Mouse (Mus musculus) left cerebral cortex, adult 2 months (tissue): ENCODE results near the gene Aftph. TPM values are rescaled to one million over a fixed set of nuclear protein-coding genes. Genes with fewer than 3 reads are reported as not detected.

ENCODE experiments used
- DNase-seq, 2 experiments: peaks; one replicate each; pipeline ENCODE4 v3.0.0; 2021 to 2022; ENCODE audit warnings: low spot score in 2 of 2, mixed read lengths in 1 of 2; ENCODE audit errors: extremely low spot score in 1 of 2
- H3K27ac ChIP-seq: fragments of 200-600 bp; 2 replicates; pipeline ENCODE4 v1.8.1; 2022
- H3K4me3 ChIP-seq: fragments of 200-600 bp; 2 replicates; pipeline ENCODE4 v1.8.1; 2022
- CTCF ChIP-seq: fragments of 200-600 bp; IDR thresholded peaks from 2 replicates; pipeline ENCODE4 v1.8.1; 2022; ENCODE audit warnings: antibody characterized with exemption, mild to moderate bottlenecking, moderate library complexity
- intact Hi-C: fragments of 180-260 bp; cut with DNase I; formaldehyde crosslinking; loops from one replicate; pipeline ENCODE4 v1.15.1; 2025
- total RNA-seq, 2 experiments: library from RNA; stranded (reverse); gene quantifications; 2 replicates each; pipeline ENCODE4 v1.2.3; 2021

Aftph gene
- total RNA-seq, 2 experiments from 2014 or later: 92.0 to 92.7 TPM

DNA sequence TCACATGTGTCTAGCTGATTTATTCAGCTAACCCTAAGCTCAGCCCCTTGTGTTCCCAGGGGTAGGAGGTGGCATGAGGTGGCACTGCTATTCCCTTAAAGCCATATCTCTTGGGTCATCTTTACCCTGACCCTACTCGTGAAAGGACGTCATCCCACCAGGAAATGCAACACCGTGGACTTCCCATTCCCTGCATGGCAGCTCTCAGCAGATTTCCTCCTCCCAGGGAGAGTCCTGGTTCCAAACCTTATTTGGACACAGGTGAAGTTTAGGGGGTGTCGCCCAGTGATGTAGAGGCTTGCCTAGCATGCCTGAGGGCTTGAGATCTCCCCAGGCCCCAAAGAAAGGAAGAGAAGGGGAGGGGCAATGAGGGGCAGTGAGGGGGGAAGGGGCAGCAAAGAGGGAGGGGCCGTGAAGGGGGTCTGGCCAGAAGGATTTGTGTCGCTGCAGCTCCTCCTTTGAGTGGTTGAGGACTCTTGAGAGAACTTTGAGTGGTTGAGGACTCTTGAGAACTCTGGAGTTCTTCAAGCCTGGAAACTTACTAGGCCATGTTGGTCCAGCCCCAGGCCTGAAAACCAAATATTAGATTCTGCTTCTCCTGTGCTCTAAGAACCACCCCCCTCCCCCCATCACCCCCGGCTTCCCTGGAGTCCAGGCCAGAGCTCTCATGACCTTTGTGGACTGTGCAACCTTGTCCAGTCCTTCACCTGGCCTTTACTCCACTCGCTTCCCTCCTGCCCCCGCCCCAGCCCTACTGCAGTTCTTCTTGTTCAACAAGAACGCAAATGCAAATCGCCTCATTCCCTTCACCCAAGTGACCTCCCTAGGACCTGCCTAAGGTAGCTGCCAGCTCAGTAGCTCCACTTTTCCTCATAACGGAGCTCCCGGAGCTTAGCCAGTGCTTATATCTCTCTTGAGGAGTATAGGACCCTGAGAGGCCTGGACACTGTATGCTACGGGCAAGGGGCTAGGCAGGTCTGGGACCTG lies 81.0 kb downstream of the Aftph start:
- no peak for TF ChIP-seq CTCF
- Histone ChIP-seq H3K27ac (no peak overlapping the region), H3K4me3 (no peak overlapping the region)
- intact Hi-C loops: no loop called here
- DNase-seq: no peak

DNA sequence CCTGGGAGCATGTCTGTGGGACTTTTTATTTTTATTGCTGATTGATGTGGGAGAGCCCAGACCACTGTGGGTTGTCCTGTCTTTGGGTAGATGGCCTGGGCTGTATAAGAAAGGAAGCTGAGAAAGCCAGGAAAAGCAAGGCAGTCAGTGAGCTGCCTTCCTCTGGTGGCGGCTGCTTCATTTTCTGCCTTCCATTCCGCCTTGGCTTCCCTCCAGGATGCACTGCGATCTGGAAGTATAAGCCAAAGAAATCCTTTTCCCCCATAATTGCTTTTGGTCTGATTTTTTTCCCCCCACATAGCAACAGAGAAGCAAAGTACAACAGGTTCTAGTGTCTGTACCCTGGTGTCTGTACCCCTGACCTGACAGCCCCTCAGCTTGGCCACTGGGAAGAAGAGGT lies 82.3 kb downstream of the Aftph start:
- intact Hi-C loops: no loop called here
- TF ChIP-seq CTCF: no peak; the same call in 1 of the 2 replicates
- no peak overlapping the region for H3K4me3 ChIP-seq
- H3K27ac ChIP-seq: no peak overlapping the region
- no peak for DNase-seq

DNA sequence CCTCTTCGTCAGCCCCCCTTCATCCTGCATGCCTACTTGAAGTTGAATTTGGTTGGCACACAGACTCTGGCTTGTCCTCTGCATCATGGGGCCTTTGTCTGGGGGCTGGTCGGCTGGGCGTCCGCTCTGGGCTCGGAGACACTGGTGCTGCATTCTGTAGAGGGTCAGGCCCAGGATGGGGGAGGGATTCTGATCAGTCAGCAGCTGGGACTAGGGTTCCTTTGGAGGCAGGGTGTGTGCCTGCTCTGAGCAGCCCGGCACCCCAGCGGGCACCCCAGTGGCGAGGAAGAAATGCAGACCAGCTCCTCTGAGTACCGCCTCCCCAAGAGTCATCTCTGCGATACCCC lies 84.7 kb downstream of the Aftph start:
- Histone ChIP-seq H3K27ac (no peak overlapping the region), H3K4me3 (no peak overlapping the region)
- intact Hi-C loops: no loop called here
- TF ChIP-seq CTCF: no peak
- DNase-seq: no peak

DNA sequence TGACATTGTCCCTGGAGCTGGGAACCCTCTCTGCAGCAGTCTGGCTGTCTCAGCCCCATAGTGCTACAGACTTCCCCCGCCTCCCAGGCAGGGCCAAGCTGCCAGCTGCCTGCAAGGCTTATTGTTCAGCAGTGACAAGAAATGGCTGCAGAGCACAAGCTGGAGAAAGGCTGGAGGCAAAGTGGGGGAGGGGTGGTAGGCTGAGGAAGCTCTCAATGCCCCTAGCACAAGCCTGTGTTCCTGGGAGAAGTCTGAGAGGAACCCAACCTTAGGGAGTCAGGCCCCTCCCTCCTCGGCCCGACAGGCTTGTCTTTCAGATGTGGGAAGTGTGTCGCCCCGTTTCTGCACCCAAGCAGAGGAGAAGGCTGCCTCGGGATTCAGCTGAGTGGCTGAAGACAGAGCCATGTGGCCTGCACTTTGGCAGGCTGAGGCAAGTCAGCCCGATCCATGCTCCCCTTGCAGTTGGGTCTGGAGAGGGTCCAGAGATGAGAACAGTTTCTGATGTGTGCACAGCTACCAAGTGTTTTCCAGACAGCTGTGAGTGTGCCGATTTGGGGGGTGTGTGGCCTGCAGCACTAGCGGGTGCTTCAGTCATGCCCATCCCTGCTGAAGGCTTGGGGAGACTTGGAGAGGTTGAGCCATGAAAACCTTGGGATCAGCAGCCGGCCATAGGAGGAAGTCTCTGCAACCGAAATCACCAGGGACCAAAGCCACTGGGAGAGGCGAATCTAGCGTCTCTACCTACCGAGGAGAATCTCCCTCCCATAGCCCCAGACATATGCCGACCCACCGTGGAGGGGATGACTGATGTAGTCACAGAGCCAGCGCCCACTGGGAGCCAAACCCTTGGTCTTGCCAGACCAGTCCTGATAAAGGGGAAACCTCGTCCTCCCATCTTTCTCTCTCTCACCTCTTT lies 85.3 kb downstream of the Aftph start:
- Histone ChIP-seq H3K4me3 (peak overlapping the region; percentile 19; the same call in 1 of the 2 replicates), H3K27ac (peak overlapping the region; percentile 58)
- no peak for TF ChIP-seq CTCF
- peak; percentile 38 to 63 for DNase-seq
- intact Hi-C loops: no loop called here

DNA sequence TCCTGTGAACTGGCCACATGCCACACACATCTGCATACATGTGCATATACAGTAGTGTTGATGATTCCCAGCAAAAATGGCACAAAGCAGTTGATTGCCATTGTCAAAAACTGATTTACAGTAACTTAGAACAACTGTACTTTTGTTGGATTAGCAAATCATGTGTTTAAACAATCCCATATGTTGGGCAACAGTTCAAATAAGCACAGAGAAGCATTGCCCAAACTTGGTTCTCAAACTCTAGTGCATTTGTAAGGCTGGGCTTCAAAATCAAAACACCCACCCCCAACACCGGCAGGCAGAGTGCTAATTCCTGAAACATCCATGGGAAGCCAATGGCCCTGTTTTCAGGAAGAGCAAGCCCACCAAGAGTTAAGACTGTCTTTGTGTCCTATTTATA lies 90.2 kb downstream of the Aftph start:
- no peak for DNase-seq
- intact Hi-C loops: no loop called here
- Histone ChIP-seq H3K27ac (no peak overlapping the region), H3K4me3 (no peak overlapping the region)
- TF ChIP-seq CTCF: no peak

DNA sequence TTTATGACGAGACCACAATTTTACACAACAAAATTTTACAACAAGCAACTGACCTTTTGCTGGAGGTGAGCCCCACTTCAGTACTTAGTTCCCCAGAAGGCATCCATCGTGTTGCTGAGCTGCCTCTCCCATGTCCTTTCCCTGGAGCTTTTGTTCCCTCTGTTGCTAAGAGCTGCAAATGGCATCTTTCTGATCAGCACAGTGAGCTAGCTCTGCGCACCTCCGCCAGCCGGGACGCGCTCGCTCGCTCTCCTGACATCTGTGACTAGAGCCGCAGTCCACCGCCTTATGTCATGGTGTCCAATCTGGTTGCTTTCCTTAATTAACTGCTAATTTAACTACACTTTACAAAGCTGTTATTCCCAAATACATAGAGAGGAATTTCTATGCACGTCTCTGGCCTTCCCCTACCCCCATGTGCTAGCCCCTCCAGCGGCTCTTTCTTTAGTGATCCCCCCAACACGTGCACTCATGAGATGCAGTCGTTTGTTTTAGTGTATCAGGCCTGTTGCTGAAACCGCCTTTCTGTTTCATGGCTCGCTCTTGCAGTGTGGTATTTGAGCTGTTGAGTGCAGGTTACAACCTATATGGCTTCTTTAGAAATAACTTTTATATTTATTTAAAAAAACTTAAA lies 91.3 kb downstream of the Aftph start:
- no peak for TF ChIP-seq CTCF
- Histone ChIP-seq H3K4me3 (no peak overlapping the region), H3K27ac (no peak overlapping the region)
- intact Hi-C loops: no loop called here
- DNase-seq: peak in 1 of 2 experiments; percentile 28

DNA sequence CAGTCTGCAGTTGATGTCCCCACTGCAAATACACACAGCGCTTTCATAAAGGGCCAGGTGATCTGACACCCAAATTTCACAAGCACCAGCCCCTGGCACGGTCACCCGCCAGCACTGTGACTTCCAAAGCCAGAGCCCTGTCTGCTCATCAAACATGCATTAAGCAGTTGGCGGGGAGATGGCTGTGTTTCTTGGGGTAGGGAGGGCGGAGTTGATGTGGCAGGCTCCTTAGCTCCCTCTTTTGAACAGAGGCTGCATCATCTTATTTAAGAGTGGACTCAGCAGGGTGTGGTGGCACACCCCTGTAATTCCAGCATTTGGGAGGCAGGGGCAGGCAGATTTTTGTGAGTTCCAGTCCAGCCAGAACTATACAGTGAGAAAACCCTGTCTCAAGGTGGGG lies 91.9 kb downstream of the Aftph start:
- intact Hi-C loops: no loop called here
- TF ChIP-seq CTCF: no peak; the same call in 1 of the 2 replicates
- no peak overlapping the region for H3K27ac ChIP-seq
- no peak for DNase-seq
- H3K4me3 ChIP-seq: no peak overlapping the region

DNA sequence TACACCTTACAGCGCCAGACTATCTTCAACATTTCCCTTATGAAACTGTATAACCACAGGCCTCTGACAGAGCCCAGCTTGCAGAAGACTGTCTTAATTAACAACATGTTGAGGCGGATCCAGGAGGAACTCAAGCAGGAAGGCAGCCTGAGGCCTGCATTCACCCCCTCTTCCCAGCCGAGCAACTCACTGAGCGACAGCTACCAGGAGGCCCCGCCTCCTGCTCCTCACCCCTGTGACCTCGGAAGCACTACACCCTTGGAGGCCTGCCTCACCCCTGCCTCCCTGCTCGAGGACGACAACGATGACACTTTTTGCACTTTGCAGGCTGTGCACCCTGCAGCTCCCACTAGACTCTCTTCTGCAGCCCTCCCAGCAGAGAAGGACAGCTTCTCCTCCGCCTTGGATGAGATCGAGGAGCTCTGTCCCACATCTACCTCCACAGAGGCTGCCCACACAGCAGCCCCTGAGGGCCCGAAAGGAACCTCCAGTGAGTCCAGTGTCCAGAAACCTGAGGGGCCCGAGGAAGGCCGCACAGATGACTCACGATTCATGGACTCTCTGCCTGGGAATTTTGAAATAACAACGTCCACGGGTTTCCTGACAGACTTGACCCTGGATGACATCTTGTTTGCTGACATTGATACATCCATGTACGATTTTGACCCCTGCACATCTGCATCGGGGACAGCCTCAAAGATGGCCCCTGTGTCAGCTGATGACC lies 93.3 kb downstream of the Aftph start:
- TF ChIP-seq CTCF: no peak
- peak overlapping the region; percentile 56 for H3K27ac ChIP-seq
- no peak overlapping the region for H3K4me3 ChIP-seq
- intact Hi-C loops: no loop called here
- no peak for DNase-seq

DNA sequence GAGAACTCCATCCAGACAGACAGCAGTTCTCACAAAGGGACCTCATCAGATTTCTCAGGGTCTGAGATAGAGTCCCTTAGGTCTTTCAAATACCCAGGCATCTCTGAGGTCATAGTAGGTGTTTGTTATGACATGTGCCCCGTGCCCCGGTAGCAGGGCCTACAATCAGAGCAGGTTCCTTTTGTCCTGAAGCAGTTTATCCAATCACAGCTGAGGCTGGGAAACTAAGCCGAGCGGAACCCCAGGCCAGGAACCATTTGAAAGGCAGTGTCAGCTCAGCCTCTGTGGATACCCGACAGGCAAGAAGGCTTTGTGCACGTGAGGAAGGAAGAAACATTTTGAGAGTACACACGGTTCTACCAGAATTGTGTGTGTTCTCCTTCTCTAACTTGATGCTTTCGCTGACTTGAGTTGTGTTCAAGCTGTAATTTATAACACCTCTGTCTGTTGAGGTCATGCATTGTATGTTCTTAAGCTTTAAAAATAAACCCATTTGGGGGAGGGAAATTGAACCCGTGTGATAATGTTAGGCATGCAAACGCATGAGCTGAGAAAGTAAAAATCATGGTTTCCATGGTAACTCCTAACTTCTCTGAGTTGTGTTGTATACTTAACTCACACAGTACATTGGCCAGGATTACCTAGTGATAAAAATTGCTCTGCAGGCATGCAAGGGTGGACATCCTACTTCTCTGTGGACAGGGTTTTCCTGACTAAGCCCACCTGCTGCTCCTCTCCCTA lies 94.2 kb downstream of the Aftph start:
- H3K4me3 ChIP-seq: no peak overlapping the region
- DNase-seq: no peak
- intact Hi-C loops: no loop called here
- H3K27ac ChIP-seq: peak overlapping the region; percentile 50
- TF ChIP-seq CTCF: no peak

DNA sequence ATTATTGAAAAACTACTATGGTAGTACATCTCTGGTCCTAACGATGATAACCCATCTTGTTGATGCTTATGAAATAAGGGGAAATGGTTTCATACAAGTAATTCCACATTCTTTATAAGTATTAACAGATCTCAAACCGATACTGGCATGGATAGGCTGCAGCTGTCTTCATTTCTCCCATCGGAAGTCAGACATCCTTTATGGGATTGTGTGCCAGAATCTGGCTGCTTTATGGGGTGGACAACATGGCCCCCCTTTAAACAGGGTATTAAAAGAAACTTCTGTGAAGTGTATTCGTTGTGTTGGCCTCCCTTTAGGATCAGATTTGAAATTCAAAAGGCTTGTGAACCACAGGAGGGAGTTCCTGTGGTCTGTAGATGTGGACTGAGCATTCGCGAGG lies 95.2 kb downstream of the Aftph start:
- Histone ChIP-seq H3K27ac (peak overlapping the region; percentile 21; the same call in 1 of the 2 replicates), H3K4me3 (no peak overlapping the region)
- no peak for TF ChIP-seq CTCF
- no peak for DNase-seq
- intact Hi-C loops: no loop called here
